ENCODE assay signal across 8 mouse cellular contexts in genomic region chr6:21215491-21216191, GRCm38 (mm10). TPM values are rescaled to one million over a fixed set of nuclear protein-coding genes. Genes with fewer than 3 reads are reported as not detected.
A peak's percentile ranks its signal among the peaks of the same experiment; 100 is the strongest.
DNase-seq lines count a peak whose midpoint lies in the region; ATAC-seq and TF ChIP-seq lines count a peak whose summit lies in the region.

Gene Kcnd2, plus strand, starts transcription at chr6:21215503.

- ATAC-seq in lung, embryonic 16.5 days (ENCODE audit: low read depth) = no peak
- peak; percentile 68 for ATAC-seq in hindbrain, embryonic 15.5 days (ENCODE audit: low FRiP score, low read depth)
- peak; percentile 17; the same call in 1 of the 2 replicates for ATAC-seq in liver, postnatal 0 days
- no peak for ATAC-seq in CD4-positive, CD25-positive, alpha-beta regulatory T cell, adult 4 months

- peak within 1 kb of the TSS; percentile 68 for H3K4me3 ChIP-seq in lung, embryonic 16.5 days (ENCODE audit: low read length)
- H3K4me3 ChIP-seq in lung, adult 2 months (replicated peaks; ENCODE audit: extremely low read depth, low read depth, low read length) = no peak within 1 kb of the TSS
- H3K4me3 ChIP-seq in forebrain, embryonic 10.5 days = peak within 1 kb of the TSS; percentile 78
- peak within 1 kb of the TSS; percentile 69 for H3K4me3 ChIP-seq in hindbrain, embryonic 15.5 days
- peak within 1 kb of the TSS; percentile 44 for H3K4me3 ChIP-seq in liver, postnatal 0 days (ENCODE audit: low read depth, low read length)

- peaks cover 29% of the 10 kb centered on the region for H3K27me3 ChIP-seq in lung, embryonic 16.5 days (ENCODE audit: control insufficient read depth, insufficient read depth, low read depth, low read length)
- H3K27me3 ChIP-seq in forebrain, embryonic 10.5 days (ENCODE audit: poor library complexity, severe bottlenecking) = peaks cover 24% of the 10 kb centered on the region
- H3K27me3 ChIP-seq in hindbrain, embryonic 15.5 days = no peaks in the 10 kb centered on the region
- H3K27me3 ChIP-seq in liver, postnatal 0 days (ENCODE audit: insufficient read depth, low read length) = peaks cover 26% of the 10 kb centered on the region

- 8% methylated on average over 34 of the region's 34 CpGs for WGBS in lung, embryonic 16.5 days
- WGBS in lung, adult 2 months = 10% methylated on average over 34 of the region's 34 CpGs
- WGBS in forebrain, embryonic 10.5 days = 10% methylated on average over 34 of the region's 34 CpGs
- 10% methylated on average over 34 of the region's 34 CpGs for WGBS in hindbrain, embryonic 15.5 days
- 11% methylated on average over 34 of the region's 34 CpGs for WGBS in liver, postnatal 0 days (ENCODE audit: insufficient replicate concordance)

- peaks cover 5% of the 10 kb centered on the region; the same call in 1 of the 2 replicates for H3K4me1 ChIP-seq in lung, embryonic 16.5 days (replicated peaks; ENCODE audit: control insufficient read depth, insufficient read depth, low read length)
- no peaks in the 10 kb centered on the region for H3K4me1 ChIP-seq in lung, adult 2 months (ENCODE audit: control insufficient read depth, insufficient read depth, low read length)
- H3K4me1 ChIP-seq in forebrain, embryonic 10.5 days = peaks cover 9% of the 10 kb centered on the region; the same call in 1 of the 2 replicates
- peaks cover 16% of the 10 kb centered on the region; the same call in 1 of the 2 replicates for H3K4me1 ChIP-seq in hindbrain, embryonic 15.5 days (replicated peaks)
- peaks cover 5% of the 10 kb centered on the region for H3K4me1 ChIP-seq in liver, postnatal 0 days (ENCODE audit: insufficient read depth)

- H3K9ac ChIP-seq in lung, embryonic 16.5 days (ENCODE audit: low read length) = peak within 1 kb of the TSS; percentile 64
- H3K9ac ChIP-seq in hindbrain, embryonic 15.5 days = peak within 1 kb of the TSS; percentile 80
- no peak within 1 kb of the TSS for H3K9ac ChIP-seq in liver, postnatal 0 days (replicated peaks)

- TF ChIP-seq CTCF in lung, adult 2 months (IDR thresholded peaks at IDR 0.05; ENCODE audit: insufficient read depth, low read length) = no peak
- no peak for TF ChIP-seq CTCF in liver, postnatal 0 days (IDR thresholded peaks at IDR 0.05; ENCODE audit: low read depth)

- peak within 1 kb of the TSS; percentile 99 for H3K4me2 ChIP-seq in lung, embryonic 16.5 days (ENCODE audit: low read depth, low read length)
- peak within 1 kb of the TSS; percentile 88 for H3K4me2 ChIP-seq in hindbrain, embryonic 15.5 days
- H3K4me2 ChIP-seq in liver, postnatal 0 days (ENCODE audit: low read depth, low read length) = peak within 1 kb of the TSS; percentile 76

- TF ChIP-seq EP300 in liver, postnatal 0 days (IDR thresholded peaks at IDR 0.05; ENCODE audit: low read depth) = no peak

- no peaks in the 10 kb centered on the region for H3K36me3 ChIP-seq in lung, embryonic 16.5 days (ENCODE audit: control insufficient read depth, insufficient read depth, low read length)
- H3K36me3 ChIP-seq in forebrain, embryonic 10.5 days (replicated peaks) = peaks cover 9% of the 10 kb centered on the region; the same call in 1 of the 2 replicates
- H3K36me3 ChIP-seq in hindbrain, embryonic 15.5 days = no peaks in the 10 kb centered on the region
- no peaks in the 10 kb centered on the region for H3K36me3 ChIP-seq in liver, postnatal 0 days (replicated peaks; ENCODE audit: insufficient read depth, low read length)

- no peaks in the 10 kb centered on the region for H3K9me3 ChIP-seq in lung, embryonic 16.5 days (ENCODE audit: control insufficient read depth, low read length)
- no peaks in the 10 kb centered on the region for H3K9me3 ChIP-seq in forebrain, embryonic 10.5 days
- H3K9me3 ChIP-seq in hindbrain, embryonic 15.5 days = no peaks in the 10 kb centered on the region
- no peaks in the 10 kb centered on the region for H3K9me3 ChIP-seq in liver, postnatal 0 days (ENCODE audit: low read length)

- DNase-seq in lung, adult 2 months = no peak
- no peak for DNase-seq in forebrain, embryonic 10.5 days (ENCODE audit: extremely low spot score, low spot score)
- no peak for DNase-seq in liver, postnatal 0 days
- DNase-seq in right cerebral cortex, postnatal 10 days (ENCODE audit: low spot score in 2 of 2) = no peak
- no peak for DNase-seq in gastrocnemius, adult 8-10 months (ENCODE audit: low spot score in 2 of 2)

- TF ChIP-seq POLR2A in lung, adult 2 months (IDR thresholded peaks at IDR 0.05; ENCODE audit: borderline replicate concordance, extremely low read depth, low read depth, low read length) = no peak

- no peak within 1 kb of the TSS for H3K27ac ChIP-seq in lung, embryonic 16.5 days (ENCODE audit: low read length)
- H3K27ac ChIP-seq in forebrain, embryonic 10.5 days = peak within 1 kb of the TSS; percentile 86
- peak within 1 kb of the TSS; percentile 89 for H3K27ac ChIP-seq in hindbrain, embryonic 15.5 days (replicated peaks)
- no peak within 1 kb of the TSS for H3K27ac ChIP-seq in liver, postnatal 0 days (ENCODE audit: low read depth)

RNA-seq across cellular contexts. Expression of gene Kcnd2, which starts in this region (rescaled TPM):
- 0.14 TPM in 2 replicates for polyA plus RNA-seq in lung, embryonic 16.5 days (2015; fragmentation: Nextera tagmentation; extraction: Ambion mirVana)
- polyA plus RNA-seq in lung, adult 2 months (2012; rRNA removed) = 0.24 and 0.26 TPM in 2 replicates
- 0.71 and 0.94 TPM in 2 replicates for polyA plus RNA-seq in forebrain, embryonic 10.5 days (2016; fragmentation: Nextera tagmentation; extraction: Ambion mirVana)
- polyA plus RNA-seq in hindbrain, embryonic 15.5 days (2015; fragmentation: Nextera tagmentation; extraction: Ambion mirVana) = 27.2 and 28.8 TPM in 2 replicates
- not detected in 2 replicates for polyA plus RNA-seq in liver, postnatal 0 days (2015; fragmentation: Nextera tagmentation; extraction: Ambion mirVana)
- total RNA-seq in gastrocnemius, adult 8-10 months (2022) = under 1 TPM in 2 of 4 experiments, not detected in 2; 0.05 TPM
- polyA plus RNA-seq in CD4-positive, CD25-positive, alpha-beta regulatory T cell, adult 4 months (2017; shearing (Covaris generic)) = not detected

Comparison
In these comparisons a context has a peak if more than half of its experiments do, and no peak if none do; other contexts are left out.
1. RNA of gene Kcnd2 (polyA plus RNA-seq): 27.2 to 28.8 TPM in hindbrain, embryonic 15.5 days; 0.71 to 0.94 TPM in forebrain, embryonic 10.5 days, 0.24 to 0.26 TPM in lung, adult 2 months, 0.14 TPM in lung, embryonic 16.5 days, not detected in liver, postnatal 0 days and not detected in CD4-positive, CD25-positive, alpha-beta regulatory T cell, adult 4 months; every median in the first group is over 10 times any median in the second.
2. Peak in ATAC-seq, H3K4me3 ChIP-seq and H3K4me2 ChIP-seq in liver, postnatal 0 days; RNA of the gene not detected or under 1 TPM.
3. H3K27ac ChIP-seq: peak in forebrain, embryonic 10.5 days (single experiment) and hindbrain, embryonic 15.5 days (single experiment); none in lung, embryonic 16.5 days (single experiment) and liver, postnatal 0 days (single experiment).
4. Peak in every context shown above with its lines, with median percentiles within 50 percentile points of each other: H3K4me2 ChIP-seq.